Mouse (Mus musculus): ENCODE results near the gene Cacnb4.

The Cacnb4 gene

DNA sequence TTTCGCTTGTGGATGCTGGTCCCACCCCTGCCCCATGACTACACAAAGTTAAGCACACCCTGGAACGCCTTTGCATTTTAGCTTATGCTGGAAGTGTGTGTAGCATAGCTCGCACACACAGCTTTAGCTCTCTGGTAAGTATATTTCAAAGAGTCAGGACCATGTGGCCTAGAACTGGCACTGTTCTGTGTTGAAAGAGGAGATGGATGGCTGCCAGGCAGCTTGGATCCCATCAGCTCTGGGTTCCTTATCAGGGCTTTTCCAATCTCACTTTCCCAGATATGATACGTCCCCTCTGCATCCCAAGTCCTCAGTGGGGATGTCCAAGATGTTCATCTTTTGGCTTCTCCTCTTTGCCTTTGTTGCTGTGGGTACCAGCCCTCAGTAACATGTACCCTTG lies 157.9 kb downstream of the Cacnb4 start:
- peak; percentile 75 for DNase-seq

DNA sequence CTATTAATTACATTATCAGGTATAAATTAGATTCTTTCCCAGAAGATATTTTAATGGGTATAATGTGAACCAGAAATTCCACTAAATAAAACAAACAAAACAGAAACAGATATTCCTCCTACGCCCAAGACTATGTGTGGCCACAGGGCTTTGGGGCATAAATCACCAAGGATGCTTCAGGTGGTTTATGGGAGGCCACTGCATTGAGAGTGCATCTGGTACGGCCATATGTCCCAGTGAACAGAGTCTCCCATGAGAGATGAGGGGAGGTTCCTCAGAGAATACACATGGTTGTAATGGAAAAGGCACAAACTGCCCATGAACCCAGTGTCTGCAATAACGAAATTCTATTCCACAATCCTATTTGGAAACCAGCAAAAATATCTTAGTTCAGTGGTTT lies 160.1 kb downstream of the Cacnb4 start:
- DNase-seq = no peak

DNA sequence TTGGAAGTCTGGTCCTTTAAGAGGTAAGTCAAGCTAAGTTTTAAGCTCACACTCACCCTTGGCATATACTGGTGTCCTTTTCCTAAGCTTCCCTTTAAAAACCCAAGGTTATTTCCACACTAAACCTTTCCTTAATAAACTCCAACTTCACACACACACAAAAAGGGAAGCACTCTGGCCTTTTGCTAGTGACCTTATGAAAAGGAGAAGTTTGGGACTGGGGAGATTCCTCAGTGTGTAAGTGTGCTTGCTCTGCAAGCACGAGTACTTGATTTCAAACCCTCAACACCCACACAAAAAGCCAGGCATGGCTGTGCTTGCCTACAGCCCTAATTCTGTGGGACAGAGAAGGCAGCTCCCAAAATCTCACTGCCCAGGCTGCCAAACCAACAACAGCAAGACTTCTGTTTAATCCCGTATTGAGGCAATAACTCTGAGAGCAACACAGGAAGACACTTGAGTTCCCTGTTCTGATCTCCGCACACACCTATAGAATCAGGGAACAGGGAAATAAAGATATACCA lies 163.7 kb downstream of the Cacnb4 start:
- DNase-seq = no peak

DNA sequence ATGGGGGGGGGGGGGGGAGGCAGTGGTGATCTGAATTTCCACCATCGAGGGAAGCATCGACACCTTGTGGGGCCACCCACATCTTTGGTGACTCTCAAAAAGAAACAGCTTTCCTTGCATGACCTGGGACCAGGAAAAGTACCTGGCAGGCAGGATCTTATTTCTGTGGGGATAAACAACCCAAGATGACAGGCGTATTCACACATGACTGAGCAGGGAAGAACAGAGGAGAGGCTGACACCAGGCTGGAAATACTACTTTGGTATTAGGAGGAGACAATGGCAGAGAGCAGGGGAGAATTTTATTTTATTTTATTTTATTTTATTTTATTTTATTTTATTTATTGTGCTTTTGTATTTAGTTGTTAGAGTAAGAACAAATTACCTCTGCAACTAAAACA lies 164.4 kb downstream of the Cacnb4 start:
- DNase-seq = no peak

DNA sequence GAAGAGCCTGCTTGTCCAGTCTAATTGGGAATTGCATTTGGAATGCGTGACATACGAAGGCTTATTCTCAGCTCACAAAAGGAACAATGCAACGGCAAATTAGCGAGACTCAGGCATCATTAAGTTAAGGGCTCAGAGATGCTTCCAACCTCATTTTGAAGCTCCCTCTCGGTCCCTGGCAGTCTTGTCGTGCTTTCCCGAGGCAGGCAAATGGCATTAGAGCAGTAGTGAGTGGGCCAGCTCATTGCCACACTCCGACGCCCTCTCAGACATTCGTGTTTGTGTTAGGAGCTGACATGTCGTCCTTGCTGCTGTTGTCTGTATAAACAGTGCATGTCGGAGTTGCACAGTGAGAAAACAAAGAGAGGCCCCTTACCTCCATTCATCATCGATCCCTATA lies 164.8 kb downstream of the Cacnb4 start:
- no peak for DNase-seq

DNA sequence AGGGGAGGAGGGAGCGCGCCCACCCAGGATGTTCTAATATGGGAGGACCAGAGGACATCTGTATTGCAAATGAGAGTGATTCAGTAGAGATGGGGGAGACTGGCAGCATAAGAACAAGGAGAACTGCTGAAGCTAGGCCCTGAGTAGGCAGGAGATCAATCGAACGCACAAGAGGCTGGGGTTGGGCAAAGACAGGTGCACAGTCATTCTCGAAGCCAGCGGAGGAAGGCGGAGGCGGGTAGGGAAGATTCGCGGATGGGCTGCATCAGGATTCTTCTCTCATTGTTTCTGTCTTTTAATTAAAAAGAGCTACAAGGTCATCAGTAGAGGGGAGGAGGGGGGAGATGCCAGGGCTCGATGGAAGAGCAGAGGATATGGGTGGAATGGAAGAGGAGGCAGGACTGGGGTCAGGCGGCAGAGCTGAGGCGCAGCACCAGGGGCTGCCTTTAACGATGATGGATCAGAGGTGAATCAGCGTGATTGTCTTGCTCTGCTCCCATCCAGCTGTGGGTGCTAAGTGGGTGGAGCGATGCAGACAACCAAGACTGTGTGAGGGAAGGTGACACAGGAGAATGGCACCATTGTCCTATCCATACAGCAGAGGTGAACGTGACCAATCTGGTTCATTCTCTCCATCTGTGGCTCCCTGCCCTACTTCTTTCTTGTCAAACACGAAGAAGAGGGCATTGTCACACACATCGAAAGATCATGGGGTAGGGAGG lies 166.7 kb downstream of the Cacnb4 start:
- DNase-seq = no peak

DNA sequence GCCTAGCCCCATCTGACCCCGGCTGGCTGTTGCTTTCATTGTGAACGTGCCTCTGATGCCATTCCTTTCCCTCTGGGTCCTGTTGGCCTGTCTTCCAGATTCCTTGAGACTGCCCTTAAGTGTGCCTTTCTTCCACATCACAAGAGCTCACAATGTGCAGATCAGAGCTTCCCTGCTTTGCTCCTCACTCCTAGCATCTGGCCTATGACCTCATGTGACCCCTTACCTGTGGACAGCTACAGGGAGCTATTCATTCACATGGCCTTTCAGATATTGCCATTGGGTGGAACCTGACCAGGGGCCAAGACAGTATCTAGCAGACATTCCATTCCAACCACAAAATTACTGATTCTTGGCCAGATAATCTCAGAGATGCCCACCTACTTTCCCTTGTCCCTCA lies 171.5 kb downstream of the Cacnb4 start:
- no peak for DNase-seq

DNA sequence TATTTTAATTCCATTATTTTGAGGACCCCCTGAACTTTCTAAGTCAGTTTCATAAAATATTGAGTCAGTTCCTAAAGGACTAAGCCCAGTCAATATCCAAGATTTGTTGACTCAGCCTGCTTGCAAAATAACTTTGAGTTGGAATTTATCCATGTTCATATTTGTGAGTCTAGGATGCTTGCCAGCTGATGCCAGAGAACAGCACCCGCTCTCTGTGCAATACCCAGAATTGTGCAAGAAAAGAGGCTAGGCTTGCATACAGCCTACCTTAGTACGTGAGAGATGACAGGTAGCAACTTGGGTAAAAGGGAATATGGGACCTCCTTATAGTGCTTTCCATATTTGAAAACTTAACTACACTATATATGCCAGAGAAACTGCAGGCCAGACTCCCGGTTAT lies 171.9 kb downstream of the Cacnb4 start:
- peak; percentile 53 for DNase-seq

DNA sequence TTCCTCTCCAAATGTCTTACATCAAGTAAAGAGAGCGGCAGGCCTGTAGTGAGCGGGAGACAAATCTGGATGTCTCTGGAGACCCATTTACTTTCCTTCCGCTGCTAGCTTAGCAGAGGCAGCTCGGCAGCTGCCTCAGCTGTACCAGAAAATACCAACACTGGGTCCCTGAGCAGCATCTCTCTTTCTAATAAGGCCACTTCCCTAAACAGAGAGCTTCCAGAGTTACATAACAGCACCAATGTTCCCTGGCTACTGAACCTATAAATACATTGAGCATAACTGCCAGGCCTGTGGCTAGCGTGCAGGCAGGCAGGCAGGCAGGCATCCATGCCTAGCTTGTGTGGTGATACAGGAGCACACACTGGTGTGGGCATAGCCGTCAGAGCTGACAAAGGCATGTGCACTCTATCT lies 176.8 kb downstream of the Cacnb4 start:
- DNase-seq = peak; percentile 83

DNA sequence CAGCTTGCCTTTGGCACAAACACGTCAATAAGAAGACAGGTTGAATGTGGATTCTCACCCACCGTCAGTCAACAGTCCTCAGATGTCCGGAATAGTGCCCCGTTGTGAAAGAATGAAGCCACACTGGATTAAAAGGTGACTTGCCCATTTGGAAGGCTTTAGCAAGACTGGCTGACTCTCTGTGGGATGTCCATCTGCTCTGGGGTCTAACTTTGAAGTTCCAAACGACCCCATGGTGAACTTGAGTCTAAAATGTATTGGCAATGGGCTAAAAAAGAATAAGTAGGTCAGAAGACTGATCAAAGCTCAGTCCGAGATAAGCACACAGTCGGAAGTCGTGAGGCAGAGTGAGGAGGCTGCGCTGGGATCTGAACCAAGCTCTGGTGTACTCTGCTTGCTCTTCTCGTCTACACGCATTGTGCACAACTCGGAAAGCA lies 177.5 kb downstream of the Cacnb4 start:
- peak; percentile 59 for DNase-seq

DNA sequence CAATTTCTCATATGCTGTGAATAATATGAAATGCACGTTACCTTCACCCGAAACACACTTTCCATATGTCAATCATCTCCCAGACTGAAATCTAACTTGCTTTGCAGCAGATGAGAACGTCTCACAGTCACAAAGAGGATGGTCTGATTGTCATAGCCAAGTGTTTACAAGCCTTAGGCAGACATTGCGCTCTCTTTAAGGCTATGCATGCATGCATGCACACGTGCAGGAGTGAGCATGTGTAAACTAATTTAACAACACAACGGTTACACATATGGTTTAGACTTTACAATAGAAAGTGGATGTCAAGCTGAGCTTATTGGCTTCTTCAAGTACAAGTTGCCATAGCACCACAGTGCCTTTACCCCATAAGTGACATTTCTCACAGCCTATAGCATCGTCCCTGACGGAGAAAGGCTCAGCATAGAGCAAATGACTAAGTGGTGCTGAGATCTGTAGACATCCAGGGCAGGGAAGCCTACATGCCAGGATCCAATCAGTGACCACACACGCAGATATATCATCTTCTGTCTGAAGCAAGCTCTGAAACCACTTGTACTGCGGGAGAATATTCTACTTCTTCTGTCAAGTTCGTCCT lies 181.4 kb downstream of the Cacnb4 start:
- DNase-seq = no peak

DNA sequence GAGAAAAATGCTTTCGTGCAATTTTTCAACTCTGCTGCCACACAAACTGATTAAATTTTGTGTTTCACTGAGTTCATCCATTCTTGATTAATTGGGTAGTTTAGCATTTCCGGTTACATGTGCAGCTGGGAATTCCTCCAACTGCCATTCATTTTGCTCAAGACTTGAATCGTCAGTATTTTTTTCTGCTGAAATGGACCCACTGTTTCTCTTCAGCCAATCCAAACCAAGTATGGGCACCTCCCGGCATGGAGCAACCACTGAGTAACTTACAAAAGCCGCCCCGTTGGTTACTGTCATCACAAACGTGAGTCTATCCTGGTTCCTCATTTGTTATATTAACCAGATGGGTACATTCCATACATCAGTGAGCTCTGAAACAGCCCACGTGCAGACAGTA lies 182.4 kb downstream of the Cacnb4 start:
- no peak for DNase-seq

DNA sequence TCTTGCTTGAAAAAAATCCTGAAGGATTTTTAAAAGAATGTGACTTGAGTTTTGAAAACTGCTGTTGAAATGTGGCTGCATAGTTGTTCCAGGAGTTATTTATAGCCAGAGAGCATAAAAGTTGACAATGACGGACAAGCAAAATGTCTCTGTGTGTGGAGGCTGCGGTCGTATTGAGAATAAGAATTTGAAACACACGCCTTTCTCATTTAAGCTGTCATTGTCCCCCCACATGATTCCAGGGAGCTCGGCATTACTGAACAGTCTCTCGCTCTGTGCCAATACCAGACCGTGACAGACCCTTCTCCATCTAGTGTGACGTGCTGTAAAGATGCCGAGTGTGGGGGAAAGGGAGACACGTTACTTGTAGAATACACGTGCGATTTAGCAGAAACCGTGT lies 183.8 kb downstream of the Cacnb4 start:
- DNase-seq = no peak

DNA sequence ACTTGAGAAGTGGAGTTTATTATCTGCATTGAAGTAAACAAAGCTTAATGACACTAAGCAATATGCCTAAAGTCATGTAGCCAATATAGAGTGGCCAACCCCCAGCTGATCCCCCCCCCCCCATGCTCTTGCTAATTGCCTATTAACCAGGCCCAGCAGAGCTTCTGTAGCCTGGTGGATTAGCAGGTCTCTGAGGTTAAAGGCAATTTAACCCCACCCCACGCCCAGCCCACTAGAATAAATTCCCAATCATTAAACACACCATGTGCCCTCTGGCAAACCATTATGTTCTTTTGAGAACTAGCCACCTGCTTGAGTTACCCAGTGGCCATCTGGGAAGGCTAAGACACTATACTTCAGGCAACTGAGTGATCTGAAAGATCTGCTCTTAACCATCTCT lies 186.8 kb downstream of the Cacnb4 start:
- no peak for DNase-seq

DNA sequence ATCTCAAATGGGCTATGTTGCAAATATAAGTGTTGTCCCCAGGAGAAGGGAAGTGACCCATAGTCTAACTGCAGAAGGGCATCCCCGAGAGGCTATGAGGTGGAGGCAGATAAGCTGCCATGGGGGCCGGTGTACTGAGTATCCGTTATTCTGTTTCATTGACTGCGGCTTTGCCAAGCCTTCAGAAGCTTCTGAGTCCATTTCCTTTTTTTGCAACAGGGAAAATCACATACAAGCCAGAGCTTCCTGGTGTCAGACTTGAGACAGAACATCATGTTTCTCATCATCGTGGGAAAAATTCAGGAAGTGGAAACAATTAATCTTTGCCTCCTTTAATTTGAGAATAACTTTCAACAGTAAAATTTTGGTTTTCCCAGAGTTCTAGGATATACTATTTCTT lies 193.1 kb downstream of the Cacnb4 start:
- DNase-seq = no peak

DNA sequence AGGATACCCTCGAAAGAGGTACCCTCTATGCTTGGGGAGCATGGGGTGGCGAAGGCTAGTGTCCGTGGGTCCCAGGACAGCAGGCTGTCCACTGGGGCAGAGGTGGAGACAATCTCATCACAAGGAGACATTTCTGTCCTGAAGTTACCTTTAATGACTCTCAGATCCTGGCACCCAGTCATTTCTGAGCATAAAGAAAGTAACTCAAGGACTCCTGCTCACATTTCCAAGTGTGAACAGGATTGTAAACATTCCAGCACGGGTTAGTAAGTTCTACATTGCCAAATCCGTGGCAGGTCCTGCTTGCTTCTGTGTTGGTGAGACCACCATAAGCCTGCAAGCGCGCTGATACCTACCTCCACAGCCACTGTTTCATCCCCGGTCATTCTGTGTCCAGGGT lies 196.2 kb downstream of the Cacnb4 start:
- no peak for DNase-seq

DNA sequence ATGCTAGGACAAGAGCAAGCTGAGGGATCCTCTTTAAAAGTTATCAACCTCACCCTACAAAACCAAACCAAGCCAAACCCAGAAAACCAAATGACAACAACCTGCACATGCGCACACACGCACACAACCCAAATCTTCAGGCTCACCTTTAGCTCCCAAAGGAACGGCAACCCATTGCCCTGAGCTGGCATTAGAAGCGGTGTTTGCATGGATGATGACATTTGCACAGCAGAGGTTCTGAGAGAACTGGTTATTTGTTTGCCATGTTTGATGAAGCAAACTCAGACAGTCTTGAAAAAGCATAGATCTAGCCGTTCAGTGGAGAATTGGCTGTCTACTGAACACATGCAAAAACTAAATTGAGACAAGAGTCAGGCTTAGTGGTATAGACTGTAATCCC lies 198.1 kb downstream of the Cacnb4 start:
- DNase-seq = no peak

DNA sequence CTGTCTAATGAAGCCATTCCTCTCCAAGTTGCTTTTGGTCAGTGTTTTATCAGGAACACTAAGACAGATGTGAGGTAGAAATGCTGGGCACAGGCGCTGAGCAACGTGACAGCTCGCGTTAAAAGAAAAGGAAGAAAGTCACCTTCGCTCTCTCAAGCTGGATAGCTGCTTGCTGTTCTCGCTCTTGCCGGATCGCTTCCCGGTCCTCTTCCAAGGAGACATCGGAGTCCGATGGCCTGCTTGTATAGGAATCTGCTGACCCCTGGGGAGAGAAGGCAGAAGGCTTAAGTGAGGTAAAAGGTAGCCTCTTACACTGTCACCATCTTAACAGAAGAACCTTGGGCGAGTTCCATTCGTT lies 199.1 kb downstream of the Cacnb4 start:
- no peak for DNase-seq

DNA sequence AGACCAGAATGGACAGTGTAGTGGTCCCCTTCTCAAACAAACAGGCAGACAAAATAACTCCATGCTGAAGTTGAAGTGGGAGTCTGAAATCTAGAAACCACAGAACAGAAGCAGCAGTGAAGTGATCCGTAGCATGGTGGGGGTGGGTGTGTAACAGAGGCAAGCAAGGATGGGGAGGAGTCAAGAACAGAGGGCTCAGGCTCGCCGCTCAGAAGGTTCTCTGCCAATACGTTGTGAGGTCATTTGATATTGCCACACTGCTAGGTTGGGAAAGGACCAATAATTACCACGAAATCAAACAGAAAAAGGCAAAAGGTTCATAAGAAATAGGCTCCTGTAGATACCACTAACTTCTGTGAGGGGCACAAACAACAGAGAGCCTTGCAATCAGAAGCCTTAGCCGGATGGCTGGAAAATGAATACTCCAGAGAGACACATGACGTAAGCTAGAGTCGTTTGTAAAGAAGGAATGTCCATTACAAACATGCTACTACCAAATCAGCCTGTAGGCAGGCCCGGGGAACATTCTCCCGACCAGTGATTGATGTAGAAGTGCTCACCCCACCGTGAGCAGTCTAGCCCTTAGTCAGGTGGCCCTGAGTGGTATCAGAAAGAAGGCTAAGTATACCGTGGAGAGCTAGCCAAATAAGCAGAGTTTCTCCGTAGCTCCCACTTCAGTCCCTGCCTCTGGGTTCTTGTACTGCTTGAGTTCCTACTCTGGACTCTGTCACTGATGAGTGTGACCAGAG lies 199.7 kb downstream of the Cacnb4 start:
- peak; percentile 27 for DNase-seq

DNA sequence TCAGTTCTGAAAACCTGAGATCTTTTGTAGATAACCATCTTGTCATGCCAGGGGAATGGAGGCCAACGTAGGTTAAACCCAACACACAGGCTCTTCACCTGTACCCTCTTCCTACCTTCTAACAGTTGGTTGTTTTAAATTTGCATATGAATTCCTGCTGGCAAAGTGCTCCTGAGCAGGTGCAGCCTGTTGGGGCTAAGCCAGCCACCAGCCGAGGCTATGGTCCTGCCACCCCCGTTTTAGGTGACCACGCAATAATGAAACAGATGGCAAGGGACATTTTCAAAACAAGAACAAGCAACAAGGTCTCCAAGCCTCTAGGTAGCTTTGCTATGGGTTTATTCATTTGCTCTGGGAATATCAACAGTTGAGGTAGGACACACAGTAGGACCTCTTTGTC lies 200.8 kb downstream of the Cacnb4 start:
- peak; percentile 96 for DNase-seq

DNA sequence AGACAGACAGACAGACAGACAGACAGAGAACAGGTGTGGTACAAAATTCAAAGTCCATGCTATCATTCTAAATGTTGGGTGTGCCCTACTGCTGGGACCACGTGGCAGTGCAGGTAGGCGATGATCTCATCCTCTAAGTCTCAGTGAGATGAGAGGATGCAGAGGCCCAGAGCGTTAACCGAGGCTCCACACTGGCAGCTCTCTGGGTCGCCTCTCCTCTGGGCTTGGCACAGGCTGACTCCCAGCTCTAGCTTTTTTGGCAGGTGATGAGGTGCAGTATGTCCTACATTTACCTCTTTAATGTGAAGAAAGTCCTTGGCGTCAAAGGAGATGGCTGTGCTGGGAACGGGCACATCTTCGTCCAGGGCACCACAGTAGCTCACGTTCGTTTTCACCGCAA lies 202.1 kb downstream of the Cacnb4 start:
- DNase-seq = peak; percentile 81

DNA sequence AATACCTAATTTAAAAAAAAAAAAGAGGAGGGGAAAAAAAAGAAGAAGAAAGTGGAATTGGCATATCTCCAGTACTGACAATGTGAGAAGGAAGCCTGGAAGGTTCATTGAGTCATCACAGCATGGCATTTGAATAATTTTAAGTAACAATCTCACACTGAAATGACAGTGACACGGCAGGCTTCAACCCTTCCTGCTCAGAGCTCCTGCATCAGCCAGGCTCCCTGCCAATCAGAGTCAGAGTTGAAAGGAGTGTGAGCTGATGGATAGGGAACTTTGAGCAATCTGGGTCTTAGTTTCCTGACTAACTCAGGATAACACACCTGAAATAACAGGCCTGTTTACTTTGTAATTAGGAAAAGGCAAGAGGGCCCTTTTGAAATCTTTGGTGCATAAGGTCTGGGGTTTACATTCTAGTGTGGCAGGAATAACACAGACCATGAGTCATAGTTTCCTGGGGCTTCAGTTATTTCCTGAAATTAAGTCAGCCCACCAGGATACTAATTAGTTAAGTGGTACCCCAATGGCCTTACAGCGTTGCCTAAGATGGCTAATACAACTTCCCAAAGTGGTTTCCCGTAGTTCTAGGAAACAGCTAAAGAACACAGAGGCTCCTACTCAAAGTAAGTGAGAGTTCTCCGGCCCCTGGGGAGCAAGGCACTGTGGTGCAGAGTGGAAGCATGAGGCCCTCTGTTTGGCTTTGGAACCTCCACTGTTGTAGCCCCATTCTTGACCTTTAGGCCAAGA lies 204.9 kb downstream of the Cacnb4 start:
- DNase-seq = peak; percentile 29

DNA sequence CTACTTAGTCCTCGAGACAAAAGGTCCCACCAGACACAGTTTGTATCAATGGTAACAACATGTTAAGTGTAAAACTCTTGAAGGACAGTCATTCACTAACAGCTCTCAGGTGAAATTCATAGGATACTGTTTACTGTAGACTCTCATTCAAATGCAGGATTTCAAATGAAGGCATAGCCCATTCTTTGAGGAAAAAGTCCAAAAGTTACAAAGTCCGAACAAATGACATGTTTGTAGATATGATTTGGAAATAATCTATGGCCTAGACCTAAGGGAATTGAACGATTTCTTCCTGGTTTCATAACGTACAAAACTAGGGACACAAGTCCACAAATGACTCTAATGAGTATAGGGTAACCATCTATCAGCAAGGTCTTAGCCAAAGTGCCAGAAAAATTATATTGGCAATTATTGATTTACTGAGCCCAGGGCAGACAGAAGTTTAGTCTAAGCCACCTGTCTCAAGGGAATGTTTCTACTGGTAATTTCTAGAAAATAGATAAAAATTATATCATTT lies 206.5 kb downstream of the Cacnb4 start:
- DNase-seq = no peak
